Mouse (Mus musculus) CH12.LX (cell line): ENCODE results near the gene Tcp11. TPM values are rescaled to one million over a fixed set of nuclear protein-coding genes. Genes with fewer than 3 reads are reported as not detected.

Experiments
- DNase-seq: peaks from one replicate; pipeline ENCODE4 v3.0.0-alpha.2; 2013; ENCODE audit errors: extremely low read depth
- H3K27ac ChIP-seq: 2 replicates; pipeline ENCODE4 v1.5.1; 2012; ENCODE audit warnings: low read depth, mild to moderate bottlenecking, control low read depth, moderate library complexity; ENCODE audit not compliant: insufficient read depth
- H3K27me3 ChIP-seq: replicated peaks from 2 replicates; pipeline ENCODE3; 2012; ENCODE audit warnings: inconsistent platforms
- H3K36me3 ChIP-seq, 2 experiments: replicated peaks in 1 of 2; 2 replicates each; pipeline versions ENCODE3 to v1.6.1; 2012; ENCODE audit warnings: inconsistent platforms in 1 of 2, low read length in 1 of 2, mild to moderate bottlenecking in 1 of 2, mixed read lengths in 1 of 2, moderate library complexity in 1 of 2; ENCODE audit not compliant: control insufficient read depth in 1 of 2, insufficient read depth in 1 of 2
- H3K4me1 ChIP-seq, 2 experiments: 2 replicates each; pipeline ENCODE4 v1.6.1; 2012; ENCODE audit warnings: inconsistent platforms in 1 of 2, moderate library complexity in 1 of 2; ENCODE audit not compliant: insufficient read depth in 2 of 2, control insufficient read depth in 1 of 2
- H3K4me2 ChIP-seq: 2 replicates; pipeline ENCODE4 v1.6.1; 2012; ENCODE audit warnings: low read depth, mild to moderate bottlenecking, control low read depth; ENCODE audit not compliant: poor library complexity, insufficient read depth, severe bottlenecking
- H3K4me3 ChIP-seq, 3 experiments: fragments of 150-350 bp in 1 of 3; sonication (generic) in 1 of 3; replicated peaks in 1 of 3; 2 replicates each; pipeline versions ENCODE3 to v1.5.1; 2011 to 2012; ENCODE audit warnings: low read depth in 2 of 3, low read length in 2 of 3, mild to moderate bottlenecking in 2 of 3, moderate library complexity in 2 of 3, control low read depth in 1 of 3, improper control_type of control experiment in 1 of 3, inconsistent platforms in 1 of 3, mixed read lengths in 1 of 3; ENCODE audit not compliant: poor library complexity in 1 of 3
- H3K79me2 ChIP-seq: replicated peaks from 2 replicates; pipeline ENCODE4 v1.6.1; 2012; ENCODE audit warnings: mild to moderate bottlenecking, moderate library complexity; ENCODE audit not compliant: control insufficient read depth, poor library complexity, insufficient read depth, severe bottlenecking; ENCODE audit errors: extremely low read depth
- H3K9ac ChIP-seq: 2 replicates; pipeline ENCODE4 v1.6.1; 2012; ENCODE audit warnings: low read depth, mild to moderate bottlenecking, control low read depth, moderate library complexity; ENCODE audit not compliant: insufficient read depth
- H3K9me3 ChIP-seq: replicated peaks from 2 replicates; pipeline ENCODE3; 2012; ENCODE audit warnings: low read length, inconsistent platforms, mixed read lengths
- CHD1 ChIP-seq: IDR thresholded peaks from 2 replicates; pipeline ENCODE4 v1.6.1; 2012; ENCODE audit warnings: low read depth, low read length, improper control_type of control experiment, inconsistent platforms
- CTCF ChIP-seq, 2 experiments: IDR thresholded peaks in 1 of 2; conservative IDR thresholded peaks in 1 of 2; 2 replicates each; pipeline ENCODE4 v1.5.1; 2011 to 2012; ENCODE audit warnings: low read depth in 2 of 2, low read length in 2 of 2, improper control_type of control experiment in 1 of 2, inconsistent platforms in 1 of 2, mild to moderate bottlenecking in 1 of 2, moderate library complexity in 1 of 2
- E2F4 ChIP-seq: IDR thresholded peaks from 2 replicates; pipeline ENCODE4 v1.6.1; 2011; ENCODE audit warnings: low read depth, low read length, improper control_type of control experiment; ENCODE audit not compliant: insufficient replicate concordance
- EP300 ChIP-seq: IDR thresholded peaks from 2 replicates; pipeline ENCODE4 v1.6.1; 2011; ENCODE audit warnings: low read length, improper control_type of control experiment
- GABPA ChIP-seq: IDR thresholded peaks from 2 replicates; pipeline ENCODE4 v1.6.1; 2012; ENCODE audit warnings: low read depth, low read length, improper control_type of control experiment, inconsistent platforms; ENCODE audit not compliant: insufficient replicate concordance
- JUN ChIP-seq: IDR thresholded peaks from 2 replicates; pipeline ENCODE4 v1.6.1; 2011; ENCODE audit warnings: low read depth, mild to moderate bottlenecking, low read length, improper control_type of control experiment, moderate library complexity; ENCODE audit not compliant: insufficient read depth
- JUND ChIP-seq: conservative IDR thresholded peaks from 2 replicates; pipeline ENCODE4 v1.6.1; 2011; ENCODE audit warnings: low read depth, low read length, improper control_type of control experiment
- KAT2A ChIP-seq: IDR thresholded peaks from 2 replicates; pipeline ENCODE4 v1.6.1; 2012; ENCODE audit warnings: low read length, improper control_type of control experiment, inconsistent platforms; ENCODE audit not compliant: insufficient replicate concordance
- MAFK ChIP-seq: IDR thresholded peaks from 2 replicates; pipeline ENCODE4 v1.6.1; 2011; ENCODE audit warnings: low read length, improper control_type of control experiment; ENCODE audit not compliant: insufficient replicate concordance
- MAX ChIP-seq: IDR thresholded peaks from 2 replicates; pipeline ENCODE4 v1.6.1; 2011; ENCODE audit warnings: low read length, improper control_type of control experiment
- MEF2A ChIP-seq: IDR thresholded peaks from 2 replicates; pipeline ENCODE4 v1.6.1; 2014; ENCODE audit warnings: low read depth, mild to moderate bottlenecking, inconsistent platforms, low read length, improper control_type of control experiment, borderline replicate concordance
- MYC ChIP-seq: IDR thresholded peaks from 2 replicates; pipeline ENCODE4 v1.6.1; 2011; ENCODE audit warnings: low read depth, mild to moderate bottlenecking, improper control_type of control experiment, low read length
- PAX5 ChIP-seq: IDR thresholded peaks from 2 replicates; pipeline ENCODE4 v1.6.1; 2012; ENCODE audit warnings: low read length, inconsistent platforms, mixed read lengths
- POLR2A ChIP-seq: IDR thresholded peaks from 2 replicates; pipeline ENCODE4 v1.6.1; 2011; ENCODE audit warnings: low read depth, mild to moderate bottlenecking, improper control_type of control experiment, low read length
- POLR2AphosphoS2 ChIP-seq: IDR thresholded peaks from 2 replicates; pipeline ENCODE4 v1.6.1; 2011; ENCODE audit warnings: low read depth, low read length, improper control_type of control experiment
- RAD21 ChIP-seq: IDR thresholded peaks from 2 replicates; pipeline ENCODE4 v1.6.1; 2011; ENCODE audit warnings: low read depth, mild to moderate bottlenecking, low read length, improper control_type of control experiment, moderate library complexity
- RCOR1 ChIP-seq: conservative IDR thresholded peaks from 2 replicates; pipeline ENCODE4 v1.6.1; 2012; ENCODE audit warnings: low read depth, mild to moderate bottlenecking, inconsistent platforms, low read length, improper control_type of control experiment
- SIN3A ChIP-seq: IDR thresholded peaks from 2 replicates; pipeline ENCODE4 v1.6.1; 2012; ENCODE audit warnings: low read length, improper control_type of control experiment, inconsistent platforms
- SMC3 ChIP-seq: IDR thresholded peaks from 2 replicates; pipeline ENCODE4 v1.6.1; 2011; ENCODE audit warnings: low read depth, low read length, improper control_type of control experiment
- TBP ChIP-seq: conservative IDR thresholded peaks from 2 replicates; pipeline ENCODE4 v1.6.1; 2011; ENCODE audit warnings: low read depth, low read length, improper control_type of control experiment
- TCF12 ChIP-seq: IDR thresholded peaks from 2 replicates; pipeline ENCODE4 v1.6.1; 2014; ENCODE audit warnings: low read depth, mild to moderate bottlenecking, inconsistent platforms, low read length, improper control_type of control experiment
- UBTF ChIP-seq: IDR thresholded peaks from 2 replicates; pipeline ENCODE4 v1.6.1; 2012; ENCODE audit warnings: low read depth, mild to moderate bottlenecking, inconsistent platforms, low read length, improper control_type of control experiment, moderate library complexity
- USF1 ChIP-seq: IDR thresholded peaks from 2 replicates; pipeline ENCODE4 v1.6.1; 2014; ENCODE audit warnings: low read depth, mild to moderate bottlenecking, inconsistent platforms, low read length, improper control_type of control experiment
- ZKSCAN1 ChIP-seq: IDR thresholded peaks from 2 replicates; pipeline ENCODE4 v1.6.1; 2012; ENCODE audit warnings: low read depth, inconsistent platforms, low read length, improper control_type of control experiment, borderline replicate concordance
- ZNF384 ChIP-seq: IDR thresholded peaks from 2 replicates; pipeline ENCODE4 v1.6.1; 2012; ENCODE audit warnings: low read depth, low read length, improper control_type of control experiment, inconsistent platforms
- dilution Hi-C: fragments of 300-500 bp; cut with MboI; formaldehyde crosslinking; loops from 2 replicates; pipeline ENCODE4 v1.14.3; 2020; ENCODE audit warnings: low sequenced_read_pairs; ENCODE audit not compliant: extremely low pct_unique_long_range_greater_than_20kb, extremely low pct_ligation_motif_present
- in situ Hi-C: fragments of 300-500 bp; cut with MboI; formaldehyde crosslinking; loops from 3 replicates; pipeline ENCODE4 v1.14.3; 2019; ENCODE audit warnings: low sequenced_read_pairs, low pct_ligation_motif_present, low pct_unique_long_range_greater_than_20kb, mixed read lengths
- polyA plus RNA-seq: library from polyadenylated mRNA; unstranded; fragments of >175 nt; gene quantifications from 2 replicates; pipeline ENCODE4 v1.2.1, GENCODE M21; 2012; ENCODE audit warnings: low read depth; ENCODE audit not compliant: insufficient read length
- total RNA-seq, 2 experiments: library from RNA; depleted of rRNA; stranded (reverse); fragments of 300-350 nt in 1 of 2; fragments of >200 nt in 1 of 2; gene quantifications; 2 replicates each; pipeline ENCODE4 v1.2.3; 2012 to 2014

Tcp11 gene
- total and polyA plus RNA-seq, 3 experiments, result not detected

GRCm38 (mm10) chr17:28061472-28061871 lies 19.0 kb downstream of the Tcp11 start:
- in situ Hi-C loops, result no loop called here
- H3K4me2 ChIP-seq, result no peak overlapping the region
- H3K27me3 ChIP-seq, result no peaks in the 10 kb centered on the region
- no peak overlapping the region for H3K9ac ChIP-seq
- no peaks in the 10 kb centered on the region for H3K79me2 ChIP-seq
- TF ChIP-seq MAFK (no peak), MEF2A (no peak), ZKSCAN1 (no peak), USF1 (no peak), JUN (no peak), UBTF (no peak), ZNF384 (no peak), JUND (no peak), MYC (no peak), RAD21 (peak; percentile 6), SMC3 (peak; percentile 64), POLR2AphosphoS2 (no peak), TCF12 (no peak), CTCF (conservative IDR thresholded peaks at IDR 0.05 in 1 of 2, IDR thresholded peaks at IDR 0.05 in 1 of 2; ENCODE audit: low read depth in 2 of 2, low read length in 2 of 2) (peak in 1 of 2 experiments; percentile 53; a peak in 2 of 4 replicates), E2F4 (no peak), SIN3A (no peak), CHD1 (no peak), POLR2A (no peak), PAX5 (no peak)
- TF ChIP-seq, all 38 proteins: peak for 3
- Histone ChIP-seq H3K4me3 (no peak overlapping the region), H3K4me1 (no peaks in the 10 kb centered on the region), H3K27ac (no peak overlapping the region), H3K9me3 (no peaks in the 10 kb centered on the region), H3K36me3 (peaks cover 5 to 52% of the 10 kb centered on the region in 2 experiments)
- dilution Hi-C loops, result no loop called here
- peak; percentile 12 for DNase-seq

- dilution Hi-C loops (no loop called here), in situ Hi-C loops (no loop called here)
- TF ChIP-seq KAT2A (no peak), JUND (no peak), MEF2A (no peak), RCOR1 (no peak), RAD21 (no peak), MAX (no peak), EP300 (no peak), PAX5 (no peak), TBP (no peak), GABPA (no peak), SIN3A (no peak), POLR2AphosphoS2 (no peak), CTCF (conservative IDR thresholded peaks at IDR 0.05 in 1 of 2, IDR thresholded peaks at IDR 0.05 in 1 of 2; ENCODE audit: low read depth in 2 of 2, low read length in 2 of 2) (no peak)
- DNase-seq, result no peak
- H3K27ac ChIP-seq, result no peak overlapping the region
- no peaks in the 10 kb centered on the region for H3K27me3 ChIP-seq
- no peaks in the 10 kb centered on the region for H3K4me1 ChIP-seq
- no peak overlapping the region for H3K9ac ChIP-seq
- H3K36me3 ChIP-seq, result peaks cover 5 to 59% of the 10 kb centered on the region in 2 experiments
- no peak overlapping the region for H3K4me2 ChIP-seq
- H3K79me2 ChIP-seq, result no peaks in the 10 kb centered on the region
- H3K4me3 ChIP-seq, result no peak overlapping the region
- no peaks in the 10 kb centered on the region for H3K9me3 ChIP-seq
Measured at GRCm38 (mm10) chr17:28060681-28061080, 19.8 kb downstream of the Tcp11 start.
